Mouse (Mus musculus) myocyte (in vitro differentiated cells): ENCODE measurements around the gene Hist2h3b.

ENCODE experiments used
- MYOD1 ChIP-seq, 3 experiments: IDR thresholded peaks; one replicate each; pipeline ENCODE4 v1.6.1; 2011; ENCODE audit warnings: control low read depth in 2 of 3, low read depth in 2 of 3, mild to moderate bottlenecking in 2 of 3, moderate library complexity in 1 of 3; ENCODE audit not compliant: insufficient read length in 2 of 3, control insufficient read depth in 1 of 3
- POLR2A ChIP-seq: IDR thresholded peaks from one replicate; pipeline ENCODE4 v1.6.1; 2011; ENCODE audit warnings: low read depth, mild to moderate bottlenecking, control low read depth, moderate library complexity; ENCODE audit not compliant: insufficient read length
- USF1 ChIP-seq: IDR thresholded peaks from one replicate; pipeline ENCODE4 v1.6.1; 2011; ENCODE audit warnings: low read depth, mild to moderate bottlenecking, control low read depth, moderate library complexity

DNA sequence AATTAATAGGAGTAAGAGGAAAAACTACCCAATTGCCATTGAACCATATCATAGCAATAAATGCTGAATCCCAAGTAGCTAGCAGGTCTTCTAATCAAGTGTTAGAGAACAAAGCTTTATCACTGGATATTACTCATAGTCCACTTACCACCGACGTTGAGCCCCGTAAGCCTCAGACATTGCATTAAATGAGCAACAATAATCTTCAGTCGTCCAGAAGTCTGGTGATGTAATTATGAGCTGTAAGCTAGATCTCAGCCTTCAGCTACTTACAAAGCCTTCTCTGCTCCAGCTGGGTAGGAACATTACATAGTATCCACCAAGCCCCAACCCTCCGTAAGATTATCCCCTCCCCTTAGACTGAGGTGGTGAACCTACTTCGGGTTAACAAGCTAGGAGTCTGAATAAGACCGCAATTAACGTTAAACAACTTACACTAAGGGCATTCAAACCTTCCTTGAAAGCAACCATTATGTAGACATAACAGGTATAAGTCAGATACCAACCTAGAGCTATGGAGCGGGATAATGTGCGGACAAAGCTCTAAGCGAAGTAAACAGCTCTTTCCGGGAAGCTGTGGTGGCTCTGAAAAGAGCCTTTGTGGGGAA lies 30.4 kb upstream of the Hist2h3b start:
- no peak for TF ChIP-seq USF1
- TF ChIP-seq POLR2A = peak; percentile 60
- TF ChIP-seq MYOD1 (IDR thresholded peaks at IDR 0.05; ENCODE audit: control insufficient read depth in 1 of 3, insufficient read length in 2 of 3, low read depth in 2 of 3) = no peak
